Mouse (Mus musculus) left cerebral cortex, adult 8-10 months (tissue): ENCODE measurements around the gene Nemp1. TPM values are rescaled to one million over a fixed set of nuclear protein-coding genes. Genes with fewer than 3 reads are reported as not detected.

Source experiments
- DNase-seq, 2 experiments: peaks; one replicate each; pipeline ENCODE4 v3.0.0; 2022; ENCODE audit warnings: low spot score in 2 of 2
- total RNA-seq, 4 experiments: library from RNA; stranded (reverse); gene quantifications; 2 replicates each; pipeline ENCODE4 v1.2.4; 2022

Nemp1 gene
- total RNA-seq, 4 experiments from 2014 or later = 4.7 to 6.1 (median 5.1) TPM

DNA sequence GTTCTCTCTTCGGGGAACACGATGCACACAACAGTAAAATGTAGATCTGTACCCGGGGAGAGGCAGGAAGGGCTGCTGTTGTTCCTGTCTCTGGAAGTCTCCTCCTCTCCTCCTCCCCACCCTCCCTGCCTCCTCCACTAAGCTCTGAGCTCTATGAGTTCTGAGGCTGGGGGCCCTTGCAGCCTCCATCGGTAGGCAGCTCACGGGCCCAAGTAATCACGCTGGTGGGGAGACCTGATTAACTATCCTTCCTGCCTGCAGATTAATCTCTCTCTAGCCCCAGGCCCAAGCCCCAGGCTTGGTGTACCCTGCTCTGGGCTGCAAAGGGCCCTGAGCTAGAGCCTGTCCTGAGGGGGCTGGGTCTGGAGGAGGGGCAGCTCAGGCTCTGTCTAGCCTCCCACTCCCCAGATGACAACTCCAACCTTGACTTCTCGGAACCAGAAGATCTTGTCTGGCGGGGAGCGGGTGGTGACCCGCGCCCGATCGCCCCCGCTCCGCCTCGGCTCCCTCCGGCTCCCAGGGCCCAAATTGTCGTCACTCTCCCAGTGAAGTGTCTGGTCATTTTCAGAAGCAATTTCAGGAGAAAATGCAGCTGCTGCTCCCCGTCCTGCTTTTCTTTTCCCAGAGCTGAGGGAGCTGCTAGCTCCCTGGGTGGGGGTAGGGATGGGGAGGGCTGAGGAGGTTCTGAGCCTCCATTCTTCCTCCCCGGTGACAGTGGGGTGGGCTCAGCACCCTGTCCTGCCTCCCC is 55.1 kb downstream of the Nemp1 start:
- no peak for DNase-seq

DNA sequence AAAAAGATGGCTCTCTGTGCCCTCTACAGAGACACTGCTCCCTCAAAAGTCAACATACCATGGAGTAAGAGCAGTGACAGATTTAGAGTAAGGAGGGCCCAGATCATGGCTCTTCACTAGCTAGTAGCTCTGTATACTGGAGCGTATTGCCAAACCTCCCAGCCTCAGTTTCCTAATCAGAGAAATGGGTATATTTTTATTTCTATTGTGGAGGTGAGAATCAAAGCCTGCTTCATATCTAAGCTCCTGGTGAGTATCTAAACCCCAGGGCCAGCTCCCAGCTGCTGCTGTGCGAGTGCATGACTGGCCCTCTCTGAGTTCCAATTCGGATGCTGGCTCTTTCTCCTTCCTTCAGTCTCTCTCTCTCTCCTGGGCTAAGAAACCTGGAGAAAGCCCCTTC is 57.5 kb downstream of the Nemp1 start, which contains the start of gene Tac2:
Tac2 (plus strand) TSS at position 301 of the 400 bp plus-strand sequence.
- DNase-seq = no peak

GRCm38 (mm10) chr10:127725136-127725535 is 58.4 kb downstream of the Nemp1 start:
- no peak for DNase-seq

DNA sequence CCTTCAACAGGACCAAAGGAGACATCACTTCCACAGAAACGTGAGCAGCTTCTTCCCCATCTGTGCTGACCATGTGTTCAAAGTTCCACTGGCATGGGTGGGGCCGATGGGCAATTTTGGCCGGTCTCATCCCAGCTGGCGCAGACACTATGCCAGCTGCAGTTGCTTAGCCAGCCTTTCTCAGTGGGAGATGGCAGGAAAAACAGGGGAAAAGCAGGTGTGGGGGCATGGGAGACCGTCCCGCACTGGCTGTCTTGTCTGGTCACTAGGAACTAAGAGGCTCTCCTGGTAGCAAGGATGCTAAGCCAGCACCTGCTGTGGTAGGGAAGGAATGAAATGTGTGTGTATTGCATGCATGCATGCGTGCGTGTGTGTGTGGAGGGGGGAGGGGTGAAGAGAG is 61.7 kb downstream of the Nemp1 start:
- no peak for DNase-seq

- no peak for DNase-seq
Observed at GRCm38 (mm10) chr10:127730285-127730932, 63.7 kb downstream of the Nemp1 start.

GRCm38 (mm10) chr10:127730933-127731310 is 64.2 kb downstream of the Nemp1 start:
- no peak for DNase-seq

DNA sequence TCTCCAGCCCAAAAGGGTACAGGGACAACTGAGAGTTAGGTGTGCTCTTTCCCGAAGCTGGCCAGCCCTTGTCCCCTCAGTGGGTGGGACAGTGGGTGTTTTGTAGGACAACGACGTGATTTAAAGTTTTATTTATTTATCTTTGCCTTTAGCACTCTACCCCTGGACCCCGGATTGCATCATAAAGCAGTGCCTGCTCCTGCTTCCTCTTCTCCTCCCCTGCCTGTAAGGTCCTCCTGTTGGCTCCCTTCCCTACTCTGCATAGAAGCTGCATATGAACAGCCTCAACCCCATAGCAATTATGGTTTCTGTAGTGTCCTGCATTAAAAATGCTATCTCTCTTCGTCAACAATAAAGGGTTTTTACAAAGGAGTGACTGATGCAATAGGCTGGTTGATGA is 64.7 kb downstream of the Nemp1 start:
- no peak for DNase-seq

DNA sequence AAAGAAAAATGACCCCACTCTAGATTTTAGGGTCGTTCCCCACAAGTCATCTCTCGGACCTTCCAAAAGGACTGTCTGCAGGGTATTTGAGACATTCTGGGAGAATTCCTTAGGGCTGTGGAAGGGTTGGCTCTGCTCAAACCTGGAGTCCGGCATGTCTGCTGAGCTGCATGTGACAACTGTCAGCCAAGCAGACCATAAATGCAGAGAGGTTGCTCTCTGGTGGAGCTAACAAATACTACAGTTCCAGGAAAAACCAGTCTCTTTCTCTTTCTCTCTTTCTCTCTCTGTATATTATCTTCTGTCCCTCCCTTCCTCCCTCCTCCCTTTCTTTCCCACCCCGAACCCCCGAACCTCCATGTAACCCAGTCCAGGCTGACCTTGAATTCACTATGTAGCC is 67.7 kb downstream of the Nemp1 start:
- no peak for DNase-seq

GRCm38 (mm10) chr10:127736266-127736665 is 69.6 kb downstream of the Nemp1 start:
- DNase-seq = no peak

DNA sequence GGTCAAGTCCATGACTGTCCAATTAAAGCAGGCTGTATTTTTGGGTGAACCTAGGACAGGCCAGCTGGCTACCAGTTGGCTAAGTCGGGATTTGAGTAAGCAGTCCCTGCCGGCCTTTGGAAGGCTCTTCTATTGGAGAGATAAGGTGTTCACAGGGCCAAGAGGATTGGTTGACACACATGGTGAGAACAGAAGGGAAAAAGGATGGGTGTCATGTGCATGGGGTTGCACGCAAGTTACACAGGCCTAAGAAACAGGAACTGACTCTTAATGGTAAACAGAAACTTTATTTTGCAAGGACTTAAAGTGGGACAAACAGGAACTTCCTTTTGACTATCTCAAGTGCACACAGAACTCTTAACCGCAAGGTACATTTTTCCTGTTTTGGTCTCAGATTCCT is 70.2 kb downstream of the Nemp1 start:
- no peak for DNase-seq

DNA sequence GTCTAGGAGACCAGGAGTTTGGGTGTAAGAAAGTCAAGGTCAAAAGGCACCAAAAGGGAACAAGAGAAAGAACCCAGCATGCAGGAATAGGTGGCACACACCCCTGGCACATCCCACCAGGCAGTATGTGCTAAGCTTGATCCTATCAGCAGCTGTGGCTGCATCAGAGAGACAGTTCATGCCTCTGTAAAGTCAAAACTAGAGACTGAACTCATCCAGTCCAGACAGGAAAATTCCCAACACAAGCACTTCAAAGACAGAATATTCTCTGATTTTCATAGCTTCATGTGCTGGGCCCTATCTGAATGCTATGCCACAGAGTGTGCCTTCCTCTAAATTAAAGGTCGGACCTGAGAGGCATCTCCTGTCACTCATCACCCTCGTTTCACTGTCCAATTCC is 70.9 kb downstream of the Nemp1 start:
- no peak for DNase-seq

- DNase-seq = no peak
Observed at GRCm38 (mm10) chr10:127738151-127738882, 71.6 kb downstream of the Nemp1 start.

DNA sequence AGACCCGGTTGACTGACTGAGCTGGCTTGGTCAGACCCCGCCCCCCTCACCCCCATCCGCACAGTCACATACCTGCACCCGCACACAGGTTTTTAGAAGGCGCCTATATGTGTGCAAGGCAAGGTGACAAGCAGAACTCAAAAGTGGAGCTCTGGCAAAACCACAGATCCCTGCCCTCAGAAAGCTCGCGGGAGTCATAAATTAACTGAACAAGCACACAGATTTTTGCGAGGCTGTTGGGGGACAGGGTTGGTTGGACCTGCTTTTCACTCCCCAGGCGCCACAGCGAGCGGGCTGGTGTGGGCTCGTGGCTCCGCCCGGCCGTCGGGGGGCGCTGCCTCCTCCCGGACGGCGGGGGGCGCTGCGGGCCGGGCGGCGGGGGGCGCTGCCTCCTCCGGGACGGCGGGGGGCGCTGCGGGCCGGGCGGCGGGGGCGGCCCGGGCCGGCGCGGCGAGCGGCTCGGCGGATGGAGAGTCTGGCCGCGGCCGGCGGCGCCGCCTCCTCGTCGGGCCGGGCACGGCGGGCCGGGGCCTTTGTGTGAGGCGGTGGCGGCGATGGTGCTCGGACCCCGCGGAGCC is 72.5 kb downstream of the Nemp1 start, which contains the start of gene Zbtb39:
Zbtb39 (plus strand) TSS at position 456 of the 578 bp plus-strand sequence.
- DNase-seq = peak; percentile 37 to 47

DNA sequence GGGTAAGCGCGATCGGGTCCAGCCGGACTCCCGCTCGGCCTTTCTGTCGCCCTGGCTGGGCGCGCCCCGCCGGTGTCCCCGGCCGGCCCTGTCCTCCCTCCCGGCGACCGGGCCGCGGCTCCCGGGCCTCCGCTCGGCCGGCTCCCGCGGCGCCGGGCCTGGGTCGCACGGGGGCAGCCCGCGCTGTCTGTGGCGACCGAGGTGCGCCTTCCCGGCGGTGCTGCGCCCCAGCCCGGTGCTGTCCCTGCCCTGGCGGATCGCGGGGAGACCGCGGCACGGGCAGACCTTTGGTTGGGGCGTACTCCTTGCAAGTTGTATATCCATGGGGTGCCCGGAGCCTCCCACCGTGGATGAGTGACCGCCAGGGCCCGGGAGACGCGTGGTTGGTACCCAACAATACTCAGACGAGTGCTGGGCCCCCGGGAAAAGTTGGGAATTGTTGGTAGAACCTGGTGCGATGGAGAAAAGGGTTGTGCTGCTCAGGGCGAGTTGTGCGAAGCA is 73.0 kb downstream of the Nemp1 start:
- no peak for DNase-seq

GRCm38 (mm10) chr10:127744661-127745060 is 78.0 kb downstream of the Nemp1 start:
- no peak for DNase-seq

GRCm38 (mm10) chr10:127745886-127746285 is 79.2 kb downstream of the Nemp1 start:
- no peak for DNase-seq

DNA sequence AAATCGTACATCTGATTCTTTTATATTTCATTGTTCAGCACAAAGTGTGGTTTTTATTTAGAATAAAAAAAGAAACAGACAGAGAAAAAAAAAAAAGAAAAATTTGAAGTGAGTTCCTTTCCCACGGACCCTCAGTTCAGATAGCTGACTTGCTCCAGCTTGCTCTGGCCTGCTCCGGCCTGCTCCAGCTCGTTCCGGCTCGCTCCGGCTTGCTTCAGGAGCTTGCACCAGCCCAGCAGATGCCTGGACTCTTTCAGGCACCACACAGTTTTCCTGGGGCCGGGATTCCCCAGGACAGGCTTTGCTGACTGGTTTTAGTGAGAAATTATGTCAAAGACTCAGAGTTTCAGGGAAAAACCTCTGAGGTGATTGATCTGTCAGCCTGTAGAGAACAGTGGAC is 80.6 kb downstream of the Nemp1 start:
- no peak for DNase-seq

DNA sequence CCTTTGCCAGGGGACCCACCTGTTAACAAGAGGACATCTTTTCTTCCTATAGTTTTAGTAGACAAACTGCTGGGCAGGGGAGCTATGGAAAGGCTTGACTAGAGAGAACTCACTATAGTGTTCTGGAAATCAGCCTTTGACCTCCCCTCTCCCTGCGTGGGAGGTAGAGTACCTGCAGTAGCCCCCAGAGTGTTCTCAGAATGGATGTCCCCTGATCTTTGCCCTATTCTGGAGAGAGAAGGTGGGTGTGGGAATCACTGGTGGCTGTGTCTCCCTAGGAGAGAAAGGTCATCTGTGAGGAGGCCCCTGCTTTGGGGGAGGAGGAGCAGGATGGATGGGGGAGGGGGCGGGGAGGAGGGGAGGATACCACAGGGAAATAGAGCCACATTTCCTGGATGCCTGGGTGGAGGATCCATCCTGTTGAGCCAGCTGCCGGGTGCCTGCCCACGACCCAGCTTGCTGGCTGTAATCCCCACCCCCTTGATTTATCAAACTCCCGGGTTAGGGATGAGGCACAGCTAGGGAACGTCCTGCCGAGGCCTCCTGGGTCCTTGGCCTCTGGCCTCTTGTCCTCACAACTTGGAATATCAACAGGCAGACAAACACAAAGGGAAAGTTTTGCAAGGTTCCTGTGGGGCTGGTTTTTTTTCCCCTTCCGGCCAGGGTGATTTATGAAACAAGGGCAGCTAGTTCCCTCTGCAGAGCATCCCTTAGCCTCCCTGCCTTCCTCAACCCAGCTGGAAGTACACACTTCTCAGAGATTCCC is 82.3 kb downstream of the Nemp1 start:
- DNase-seq = no peak

DNA sequence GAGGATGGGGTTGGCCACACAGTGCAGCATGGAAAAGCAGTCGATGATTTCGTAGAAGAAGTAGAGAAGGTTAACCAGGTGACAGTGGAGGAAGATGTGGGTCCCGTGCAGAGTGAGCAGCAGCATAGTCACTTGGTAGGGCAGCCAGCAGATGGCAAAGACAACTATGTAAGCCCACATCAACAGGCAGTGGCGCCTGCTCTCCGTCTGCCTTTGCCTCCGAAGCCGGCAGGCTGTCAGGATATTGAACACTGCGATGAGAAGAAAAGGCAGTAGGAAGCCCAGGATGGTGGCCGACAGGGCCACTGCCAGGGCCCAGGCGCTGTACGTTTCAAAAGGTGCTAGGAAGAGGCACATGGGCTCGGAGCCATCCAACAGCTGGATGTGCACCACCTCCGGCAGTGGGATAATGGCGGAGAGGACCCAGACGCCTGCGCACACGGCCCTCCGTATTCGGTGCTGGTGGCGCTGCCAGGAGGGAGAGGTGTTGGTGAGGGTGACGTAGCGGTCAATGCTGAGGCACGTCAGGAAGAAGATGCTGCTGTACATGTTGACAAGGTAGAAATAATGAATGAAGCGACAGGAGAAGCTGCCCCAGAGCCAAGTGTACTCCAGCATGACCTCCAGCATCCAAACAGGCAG is 83.6 kb downstream of the Nemp1 start:
- DNase-seq = no peak
